Mouse (Mus musculus): ENCODE data around the gene Naxd.

- TF ChIP-seq POLR2A (IDR thresholded peaks at IDR 0.05; ENCODE audit: extremely low read depth, insufficient read depth, low read length) (no peak), CTCF (IDR thresholded peaks at IDR 0.05; ENCODE audit: extremely low read depth, insufficient read depth, low read length) (no peak)
Observed at GRCm38 (mm10) chr8:11462641-11463040, 34.7 kb upstream of the Naxd start.
